Mouse (Mus musculus) small intestine, adult 2 months (tissue): ENCODE measurements around the gene Dthd1.

Experiments
- CTCF ChIP-seq: fragments of 200-500 bp; IDR thresholded peaks from 2 replicates; pipeline ENCODE4 v1.5.1; 2012; ENCODE audit warnings: low read depth, mild to moderate bottlenecking, control low read depth, inconsistent platforms, low read length, moderate library complexity, mixed read lengths; ENCODE audit not compliant: insufficient replicate concordance, insufficient read length; ENCODE audit errors: extremely low read depth
- POLR2A ChIP-seq: fragments of 200-500 bp; IDR thresholded peaks from 2 replicates; pipeline ENCODE4 v1.6.1; 2012; ENCODE audit warnings: low read depth, mild to moderate bottlenecking, control low read depth, inconsistent platforms, low read length, moderate library complexity

DNA sequence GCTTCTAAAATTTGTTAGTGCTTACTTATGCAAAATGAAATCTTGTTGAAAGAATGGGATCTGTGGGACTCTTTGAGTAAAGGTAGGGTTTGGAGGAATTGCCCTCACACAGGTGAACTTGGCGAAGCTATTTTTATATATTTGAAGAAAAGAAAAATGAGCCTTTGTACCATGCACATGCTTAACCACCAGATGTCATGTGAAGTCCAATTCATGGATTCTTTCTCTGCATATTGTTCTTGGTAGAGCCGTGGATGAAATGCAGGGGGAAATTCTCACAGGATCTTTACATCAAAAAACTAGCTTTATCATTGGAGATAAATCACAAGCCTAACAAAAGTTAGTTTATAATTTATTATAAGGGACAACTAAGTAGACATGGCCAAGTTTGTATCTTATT lies 93.3 kb downstream of the Dthd1 start:
- TF ChIP-seq CTCF, result no peak
- no peak for TF ChIP-seq POLR2A
